Mouse (Mus musculus): ENCODE measurements around the gene Akr1e1. TPM values are rescaled to one million over a fixed set of nuclear protein-coding genes. Genes with fewer than 3 reads are reported as not detected.
A peak's percentile ranks its signal among the peaks of the same experiment; 100 is the strongest.
"Not testable (repeated sequence)": the region's sequence is repeated elsewhere in the genome, so short reads cannot be mapped to it uniquely, and the experiment has no call there.

The Akr1e1 gene
- 37.8 and 38.2 TPM in 2 replicates for polyA plus RNA-seq (2014; fragmentation: Nextera tagmentation; extraction: Ambion mirVana)

DNA sequence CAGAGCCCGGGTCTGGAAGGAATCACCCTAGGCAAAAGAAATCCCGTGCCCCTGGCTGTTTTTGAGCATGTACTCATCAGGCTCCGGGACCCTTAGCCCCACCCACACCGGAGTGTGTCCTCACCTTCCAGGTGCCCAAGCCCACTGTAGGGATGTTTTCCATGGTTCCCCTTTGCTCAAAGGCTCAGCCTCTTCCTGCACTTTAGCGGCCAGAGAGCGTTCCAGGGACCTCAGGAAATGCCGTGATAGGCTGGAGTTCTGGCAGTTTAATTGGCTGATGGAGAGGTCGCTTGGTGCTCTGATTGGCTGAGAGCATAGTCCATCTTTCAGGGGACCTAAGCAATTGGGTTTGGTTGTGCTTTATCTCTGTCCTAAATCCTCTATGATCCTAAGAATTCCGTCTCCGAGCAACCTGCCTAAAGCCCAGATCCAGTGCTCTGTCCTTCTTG, at the start of gene Akr1e1:
Akr1e1 (minus strand) TSS at position 214 of the 449 bp plus-strand sequence.
- Histone ChIP-seq H3K36me3 (replicated peaks; ENCODE audit: control insufficient read depth, insufficient read depth) (no peaks in the 10 kb centered on the region), H3K4me2 (replicated peaks) (peak within 1 kb of the TSS; percentile 71), H3K9ac (peak within 1 kb of the TSS; percentile 63), H3K4me1 (replicated peaks; ENCODE audit: control insufficient read depth, insufficient read depth, low read length) (peaks cover 3% of the 10 kb centered on the region; the same call in 1 of the 2 replicates), H3K27ac (peak within 1 kb of the TSS; percentile 83), H3K9me3 (ENCODE audit: control insufficient read depth, low read length) (no peaks in the 10 kb centered on the region), H3K27me3 (ENCODE audit: control insufficient read depth, insufficient read depth, low read length) (no peaks in the 10 kb centered on the region), H3K4me3 (replicated peaks; ENCODE audit: low read length) (peak within 1 kb of the TSS; percentile 50)
- 6% methylated on average over 10 of the region's 10 CpGs for WGBS
- ATAC-seq (ENCODE audit: low FRiP score) (peak; percentile 100), DNase-seq (ENCODE audit: low spot score) (peak; percentile 94)

DNA sequence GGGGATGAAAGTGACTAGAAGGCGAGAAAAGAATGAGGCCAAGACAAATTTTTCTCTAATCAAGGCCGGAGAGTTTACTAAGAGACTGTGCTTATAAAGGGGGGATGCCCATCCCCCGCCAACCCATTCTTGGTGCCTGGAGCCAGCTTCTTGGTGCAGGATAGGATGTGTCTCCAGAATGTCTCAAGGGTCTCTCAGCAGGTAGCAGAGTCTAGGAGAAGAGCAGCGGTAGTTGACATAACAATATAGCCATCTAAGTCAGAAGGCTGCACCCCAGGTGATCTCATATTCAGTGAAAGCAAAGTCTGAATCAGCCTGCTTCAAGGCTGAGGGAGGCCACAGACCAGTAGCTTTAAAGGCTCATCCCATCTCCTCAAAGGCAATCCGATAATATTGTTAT, 49.4 kb upstream of the Akr1e1 start:
- ATAC-seq (ENCODE audit: low FRiP score) (no peak), DNase-seq (ENCODE audit: low spot score) (no peak)
- 78% methylated on average over 5 of the region's 5 CpGs for WGBS
- H3K27ac ChIP-seq: no peak overlapping the region
- no peak overlapping the region for H3K9ac ChIP-seq
- H3K4me1 ChIP-seq (replicated peaks; ENCODE audit: control insufficient read depth, insufficient read depth, low read length): no peaks in the 10 kb centered on the region
- peaks cover 9% of the 10 kb centered on the region; the same call in 1 of the 2 replicates for H3K9me3 ChIP-seq (ENCODE audit: control insufficient read depth, low read length)
- no peaks in the 10 kb centered on the region for H3K36me3 ChIP-seq (replicated peaks; ENCODE audit: control insufficient read depth, insufficient read depth)
- no peaks in the 10 kb centered on the region for H3K27me3 ChIP-seq (ENCODE audit: control insufficient read depth, insufficient read depth, low read length)
- H3K4me3 ChIP-seq (replicated peaks; ENCODE audit: low read length): no peak overlapping the region
- H3K4me2 ChIP-seq (replicated peaks): no peak overlapping the region

DNA sequence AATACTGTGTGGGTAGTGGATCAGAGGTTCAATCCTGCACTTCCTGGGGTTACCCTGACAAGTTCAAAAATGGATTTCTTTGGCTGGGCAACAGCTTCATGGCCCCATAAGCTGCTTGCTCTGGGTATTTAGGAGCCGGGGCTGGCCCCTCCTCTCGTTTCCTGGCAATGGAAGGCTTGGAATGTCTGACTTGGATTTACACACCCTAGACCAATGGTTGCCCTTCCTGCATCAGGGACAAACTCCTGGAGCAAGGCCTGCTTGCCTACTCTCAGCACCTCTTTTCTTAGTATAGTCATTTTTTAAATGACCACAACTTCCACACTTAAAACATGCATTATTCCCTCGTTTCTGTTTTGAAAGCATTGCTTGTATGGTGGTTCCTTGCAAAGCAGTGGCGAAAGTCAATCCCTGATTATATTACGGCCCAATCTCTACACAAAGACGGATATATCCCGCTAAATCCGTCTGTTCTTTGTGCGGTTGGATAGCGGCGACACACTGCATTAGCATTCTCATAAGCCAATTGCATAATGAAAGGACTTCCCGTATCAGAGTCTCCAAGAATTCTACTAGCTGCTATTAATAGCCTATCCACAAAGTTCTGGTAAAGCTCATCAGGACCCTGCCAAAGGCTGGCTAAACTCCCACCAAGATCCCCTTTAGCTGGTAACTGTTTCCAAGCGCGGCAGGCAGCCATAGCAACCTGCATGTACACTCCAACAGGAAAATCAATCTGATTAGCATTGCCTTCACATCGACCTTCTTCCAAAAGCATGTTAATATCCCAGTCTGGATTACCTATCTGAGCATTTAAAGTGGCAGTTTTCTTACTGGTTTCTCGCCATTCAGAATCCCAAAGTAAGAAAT, 47.5 kb upstream of the Akr1e1 start:
- no peaks in the 10 kb centered on the region for H3K27me3 ChIP-seq (ENCODE audit: control insufficient read depth, insufficient read depth, low read length)
- DNase-seq (ENCODE audit: low spot score) (no peak), ATAC-seq (ENCODE audit: low FRiP score) (no peak)
- no peaks in the 10 kb centered on the region for H3K4me1 ChIP-seq (replicated peaks; ENCODE audit: control insufficient read depth, insufficient read depth, low read length)
- no peak overlapping the region for H3K4me2 ChIP-seq (replicated peaks)
- 84% methylated on average over 16 of the region's 16 CpGs for WGBS
- no peak overlapping the region for H3K27ac ChIP-seq
- peaks cover 9% of the 10 kb centered on the region; the same call in 1 of the 2 replicates for H3K9me3 ChIP-seq (ENCODE audit: control insufficient read depth, low read length)
- H3K4me3 ChIP-seq (replicated peaks; ENCODE audit: low read length): no peak overlapping the region
- H3K9ac ChIP-seq: no peak overlapping the region
- no peaks in the 10 kb centered on the region for H3K36me3 ChIP-seq (replicated peaks; ENCODE audit: control insufficient read depth, insufficient read depth)

DNA sequence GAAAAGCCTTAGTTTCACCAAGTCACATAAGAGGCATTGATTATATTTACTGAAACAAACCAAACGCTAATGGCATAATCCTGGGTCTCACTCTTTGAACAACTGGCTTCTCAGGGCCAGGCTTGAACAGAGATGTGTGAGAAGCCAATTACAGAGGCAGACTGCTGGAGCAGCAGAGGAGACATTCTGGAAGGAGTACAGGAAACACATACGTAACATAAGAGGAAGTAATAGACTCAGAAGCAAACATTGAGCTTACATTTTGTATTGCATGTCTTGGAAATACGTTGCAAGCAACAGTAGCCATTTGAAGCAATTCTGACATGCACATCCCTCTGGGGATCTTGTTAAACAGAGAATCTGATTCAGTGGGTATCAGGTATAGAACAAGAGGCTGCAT, 41.2 kb upstream of the Akr1e1 start:
- no peak overlapping the region for H3K4me2 ChIP-seq (replicated peaks)
- ATAC-seq (ENCODE audit: low FRiP score) (no peak), DNase-seq (ENCODE audit: low spot score) (no peak)
- H3K9me3 ChIP-seq (ENCODE audit: control insufficient read depth, low read length): peaks cover 6% of the 10 kb centered on the region; the same call in 1 of the 2 replicates
- H3K4me1 ChIP-seq (replicated peaks; ENCODE audit: control insufficient read depth, insufficient read depth, low read length): no peaks in the 10 kb centered on the region
- 78% methylated on average over 3 of the region's 3 CpGs for WGBS
- no peaks in the 10 kb centered on the region for H3K36me3 ChIP-seq (replicated peaks; ENCODE audit: control insufficient read depth, insufficient read depth)
- H3K27ac ChIP-seq: no peak overlapping the region
- H3K27me3 ChIP-seq (ENCODE audit: control insufficient read depth, insufficient read depth, low read length): no peaks in the 10 kb centered on the region
- H3K9ac ChIP-seq: no peak overlapping the region
- no peak overlapping the region for H3K4me3 ChIP-seq (replicated peaks; ENCODE audit: low read length)

DNA sequence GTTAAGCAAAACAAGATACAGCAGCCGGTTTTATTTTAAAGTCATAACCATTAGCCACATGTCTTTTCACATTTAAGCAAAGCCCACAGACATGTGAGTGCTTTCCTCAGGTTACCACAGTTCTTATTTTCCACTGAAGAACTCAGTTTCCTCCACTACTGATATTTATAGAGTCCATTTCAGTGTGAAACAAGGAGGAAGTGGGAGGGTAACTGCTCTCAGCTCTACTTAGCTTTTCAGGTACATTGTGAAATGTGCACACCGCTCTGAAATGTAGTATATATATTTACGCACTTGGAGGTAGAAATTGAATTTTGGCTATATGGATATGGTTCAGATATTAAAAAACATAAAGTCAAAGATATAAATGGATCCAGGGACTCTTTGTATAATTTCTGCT, 36.3 kb upstream of the Akr1e1 start:
- H3K4me2 ChIP-seq (replicated peaks): no peak overlapping the region
- 94% methylated on average over 3 of the region's 3 CpGs for WGBS
- H3K36me3 ChIP-seq (replicated peaks; ENCODE audit: control insufficient read depth, insufficient read depth): no peaks in the 10 kb centered on the region
- ATAC-seq (ENCODE audit: low FRiP score) (no peak), DNase-seq (ENCODE audit: low spot score) (no peak)
- no peak overlapping the region for H3K27ac ChIP-seq
- no peak overlapping the region for H3K4me3 ChIP-seq (replicated peaks; ENCODE audit: low read length)
- H3K9ac ChIP-seq: no peak overlapping the region
- no peaks in the 10 kb centered on the region for H3K27me3 ChIP-seq (ENCODE audit: control insufficient read depth, insufficient read depth, low read length)
- no peaks in the 10 kb centered on the region for H3K9me3 ChIP-seq (ENCODE audit: control insufficient read depth, low read length)
- no peaks in the 10 kb centered on the region for H3K4me1 ChIP-seq (replicated peaks; ENCODE audit: control insufficient read depth, insufficient read depth, low read length)

DNA sequence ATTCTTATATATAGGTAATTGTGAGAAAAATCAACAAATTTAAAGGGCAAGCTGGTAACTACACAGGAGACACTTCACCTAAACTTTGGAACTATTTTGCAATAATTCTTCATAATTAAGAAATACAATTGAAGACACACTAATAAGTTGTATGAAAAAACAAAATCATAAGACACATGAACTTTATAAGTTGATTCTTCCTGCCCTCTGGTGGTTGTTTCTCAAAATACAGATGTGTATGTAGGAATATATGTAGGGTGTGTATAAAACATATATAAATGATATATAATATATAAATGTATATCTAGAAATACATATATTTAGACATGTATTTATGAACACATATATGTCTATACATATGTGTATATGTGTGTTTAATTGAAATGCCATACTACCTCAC, 1.9 kb upstream of the Akr1e1 start:
- no peak for ATAC-seq (ENCODE audit: low FRiP score)
- Histone ChIP-seq H3K4me2 (replicated peaks) (no peak overlapping the region), H3K27me3 (ENCODE audit: control insufficient read depth, insufficient read depth, low read length) (no peaks in the 10 kb centered on the region), H3K36me3 (replicated peaks; ENCODE audit: control insufficient read depth, insufficient read depth) (no peaks in the 10 kb centered on the region), H3K4me1 (replicated peaks; ENCODE audit: control insufficient read depth, insufficient read depth, low read length) (peaks cover 3% of the 10 kb centered on the region; the same call in 1 of the 2 replicates), H3K9me3 (ENCODE audit: control insufficient read depth, low read length) (no peaks in the 10 kb centered on the region), H3K4me3 (replicated peaks; ENCODE audit: low read length) (no peak overlapping the region), H3K9ac (no peak overlapping the region), H3K27ac (no peak overlapping the region)
- peak; percentile 68 for DNase-seq (ENCODE audit: low spot score)

DNA sequence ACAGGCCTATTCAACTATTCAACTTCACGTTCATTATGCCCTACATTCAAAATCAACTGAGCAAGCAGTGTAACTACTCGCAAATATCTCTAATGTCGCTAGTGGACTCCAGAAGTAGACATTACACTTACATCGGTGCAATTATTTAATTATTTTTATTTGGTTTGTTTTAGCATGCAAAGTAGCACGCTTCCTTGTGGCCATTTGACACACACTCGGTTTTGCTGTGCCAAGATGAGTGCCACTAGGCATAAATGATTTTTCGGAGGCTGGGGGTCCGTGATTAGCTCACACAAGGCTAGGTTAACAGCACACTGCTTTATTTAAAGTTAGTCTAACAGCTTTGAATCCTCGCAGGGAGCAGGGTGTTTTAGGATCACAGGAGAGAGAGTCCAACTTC, 444 bp downstream of the Akr1e1 start:
- no peaks in the 10 kb centered on the region for H3K9me3 ChIP-seq (ENCODE audit: control insufficient read depth, low read length)
- 25% methylated on average over 9 of the region's 9 CpGs for WGBS
- peak overlapping the region; percentile 71 for H3K4me2 ChIP-seq (replicated peaks)
- no peak for ATAC-seq (ENCODE audit: low FRiP score)
- H3K27ac ChIP-seq: peak overlapping the region; percentile 47
- peak overlapping the region; percentile 50 for H3K4me3 ChIP-seq (replicated peaks; ENCODE audit: low read length)
- peaks cover 3% of the 10 kb centered on the region; the same call in 1 of the 2 replicates for H3K4me1 ChIP-seq (replicated peaks; ENCODE audit: control insufficient read depth, insufficient read depth, low read length)
- H3K27me3 ChIP-seq (ENCODE audit: control insufficient read depth, insufficient read depth, low read length): no peaks in the 10 kb centered on the region
- no peaks in the 10 kb centered on the region for H3K36me3 ChIP-seq (replicated peaks; ENCODE audit: control insufficient read depth, insufficient read depth)
- peak; percentile 38 for DNase-seq (ENCODE audit: low spot score)
- peak overlapping the region; percentile 63 for H3K9ac ChIP-seq

DNA sequence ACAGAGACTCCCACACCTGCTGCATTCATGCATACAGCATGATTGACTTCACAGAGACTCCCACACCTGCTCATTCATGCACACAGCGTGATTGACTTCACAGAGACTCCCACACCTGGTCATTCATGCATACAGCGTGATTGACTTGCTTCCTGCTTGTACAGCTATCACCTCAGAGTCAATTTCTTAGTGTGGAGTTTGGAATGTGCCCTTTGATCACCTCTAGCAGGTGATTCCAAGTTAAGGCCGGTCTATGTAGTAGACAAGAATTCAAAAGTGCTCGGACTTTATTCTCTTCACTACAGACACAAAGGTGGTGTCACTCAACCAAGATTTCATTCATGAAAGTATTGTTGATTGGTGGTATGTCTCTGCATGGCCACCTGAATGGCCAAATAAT, 2.2 kb downstream of the Akr1e1 start:
- WGBS: 94% methylated on average over 4 of the region's 4 CpGs
- Histone ChIP-seq H3K9ac (no peak overlapping the region), H3K36me3 (replicated peaks; ENCODE audit: control insufficient read depth, insufficient read depth) (peaks cover 6% of the 10 kb centered on the region; the same call in 1 of the 2 replicates), H3K4me1 (replicated peaks; ENCODE audit: control insufficient read depth, insufficient read depth, low read length) (peaks cover 3% of the 10 kb centered on the region; the same call in 1 of the 2 replicates), H3K27ac (no peak overlapping the region), H3K27me3 (ENCODE audit: control insufficient read depth, insufficient read depth, low read length) (no peaks in the 10 kb centered on the region), H3K4me3 (replicated peaks; ENCODE audit: low read length) (no peak overlapping the region), H3K4me2 (replicated peaks) (no peak overlapping the region), H3K9me3 (ENCODE audit: control insufficient read depth, low read length) (no peaks in the 10 kb centered on the region)
- no peak for ATAC-seq (ENCODE audit: low FRiP score)
- no peak for DNase-seq (ENCODE audit: low spot score)

DNA sequence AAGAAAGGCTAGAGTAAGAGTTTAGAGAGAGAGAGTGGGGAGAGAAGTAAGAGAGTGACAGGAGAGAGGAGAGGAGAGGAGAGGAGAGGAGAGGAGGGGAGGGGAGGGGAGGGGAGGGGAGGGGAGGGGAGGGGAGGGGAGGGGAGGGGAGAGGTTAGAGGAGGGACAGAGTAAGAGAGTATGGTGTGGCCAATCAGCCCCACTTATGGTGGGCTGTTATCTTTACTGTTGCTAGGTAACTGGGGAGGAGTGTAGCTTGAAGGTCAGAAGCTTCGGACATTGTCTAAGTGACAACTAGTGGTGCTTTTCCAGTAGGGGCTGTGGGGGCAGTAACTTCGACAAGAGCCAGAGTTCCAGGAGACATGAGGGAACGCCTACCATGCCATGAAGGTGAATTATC, 5.5 kb downstream of the Akr1e1 start:
- WGBS: 60% methylated on average over 3 of the region's 3 CpGs
- not testable (repeated sequence) for DNase-seq (ENCODE audit: low spot score); H3K4me1 ChIP-seq (replicated peaks; ENCODE audit: control insufficient read depth, insufficient read depth, low read length); H3K4me3 ChIP-seq (replicated peaks; ENCODE audit: low read length); H3K9ac ChIP-seq; H3K9me3 ChIP-seq (ENCODE audit: control insufficient read depth, low read length); H3K27me3 ChIP-seq (ENCODE audit: control insufficient read depth, insufficient read depth, low read length); H3K4me2 ChIP-seq (replicated peaks); ATAC-seq (ENCODE audit: low FRiP score); H3K27ac ChIP-seq
- peaks cover 24% of the 10 kb centered on the region for H3K36me3 ChIP-seq (replicated peaks; ENCODE audit: control insufficient read depth, insufficient read depth)

All from hindbrain, embryonic 14.5 days (tissue).